Mouse (Mus musculus) cerebral cortex, adult 2 months (tissue): Measurements from ENCODE around the gene Pycr1.

ENCODE experiments used
- WGBS: fragments of 180-500 bp; shearing (Covaris S2); methylation state at CpG from one replicate; pipeline ENCODE4 v1.1.7; 2018; 5-methylcytosine and 5-hydroxymethylcytosine counted together

Gene Pycr1

GRCm38 (mm10) chr11:120643601-120643987 is at the start of gene Pycr1:
Pycr1 (minus strand) TSS chr11:120643769.
- WGBS: under 1% methylated on average over 15 of the region's 15 CpGs

GRCm38 (mm10) chr11:120692471-120693011 is 49.0 kb upstream of the Pycr1 start:
- WGBS: 53% methylated on average over 4 of the region's 4 CpGs

- WGBS: 73% methylated on average over 3 of the region's 3 CpGs
These were observed 45.8 kb upstream of the Pycr1 start for GRCm38 (mm10) chr11:120689365-120689764.

GRCm38 (mm10) chr11:120686650-120687272 is 43.2 kb upstream of the Pycr1 start:
- WGBS: 59% methylated on average over 20 of the region's 20 CpGs

- WGBS: 95% methylated on average over 2 of the region's 2 CpGs
These were observed 41.1 kb upstream of the Pycr1 start for GRCm38 (mm10) chr11:120684660-120685059.

GRCm38 (mm10) chr11:120684086-120684485 is 40.5 kb upstream of the Pycr1 start:
- 78% methylated on average over 2 of the region's 2 CpGs for WGBS

- 86% methylated on average over 3 of the region's 3 CpGs for WGBS
These were observed 40.0 kb upstream of the Pycr1 start for GRCm38 (mm10) chr11:120683536-120683935.

GRCm38 (mm10) chr11:120682683-120683082 is 39.1 kb upstream of the Pycr1 start:
- WGBS: 85% methylated on average over 5 of the region's 5 CpGs

GRCm38 (mm10) chr11:120679909-120680308 is 36.3 kb upstream of the Pycr1 start:
- 66% methylated on average over 3 of the region's 3 CpGs for WGBS

GRCm38 (mm10) chr11:120676951-120677350 is 33.4 kb upstream of the Pycr1 start:
- 97% methylated on average over 4 of the region's 4 CpGs for WGBS

GRCm38 (mm10) chr11:120675875-120676274 is 32.3 kb upstream of the Pycr1 start:
- 77% methylated on average over 5 of the region's 5 CpGs for WGBS

GRCm38 (mm10) chr11:120673594-120674122 is 30.1 kb upstream of the Pycr1 start:
- 35% methylated on average over 12 of the region's 12 CpGs for WGBS

GRCm38 (mm10) chr11:120672687-120673593 is 29.4 kb upstream of the Pycr1 start, which contains the start of gene Aspscr1:
Aspscr1 (plus strand) TSS chr11:120672973.
- under 1% methylated on average over 83 of the region's 83 CpGs for WGBS

GRCm38 (mm10) chr11:120666617-120667016 is 23.0 kb upstream of the Pycr1 start:
- 44% methylated on average over 3 of the region's 3 CpGs for WGBS

- WGBS: 73% methylated on average over 3 of the region's 3 CpGs
These were observed 21.8 kb upstream of the Pycr1 start for GRCm38 (mm10) chr11:120665406-120665805.

- 88% methylated on average over 5 of the region's 5 CpGs for WGBS
These were observed 20.1 kb upstream of the Pycr1 start for GRCm38 (mm10) chr11:120663714-120664113.

- 56% methylated on average over 6 of the region's 6 CpGs for WGBS
These were observed 19.2 kb upstream of the Pycr1 start for GRCm38 (mm10) chr11:120662759-120663158.

- WGBS: 3% methylated on average over 35 of the region's 35 CpGs
These were observed 17.5 kb upstream of the Pycr1 start, which contains the start of gene Notum for GRCm38 (mm10) chr11:120661076-120661460. Notum (minus strand) TSS chr11:120661175.

GRCm38 (mm10) chr11:120660301-120661075 is 16.9 kb upstream of the Pycr1 start:
- WGBS: under 1% methylated on average over 94 of the region's 95 CpGs

GRCm38 (mm10) chr11:120659509-120660300 is 16.1 kb upstream of the Pycr1 start:
- WGBS: 3% methylated on average over 50 of the region's 50 CpGs
